Mouse (Mus musculus) heart, embryonic 13.5 days (tissue): ENCODE measurements around the gene Gm10273. TPM values are rescaled to one million over a fixed set of nuclear protein-coding genes. Genes with fewer than 3 reads are reported as not detected.
A peak's percentile ranks its signal among the peaks of the same experiment; 100 is the strongest.

Source experiments
- ATAC-seq: fragments of 200-750 bp; cut with Nextera tagmentation; 2 replicates; pipeline ENCODE4 v1.8.0; 2017; ENCODE audit warnings: moderate TSS enrichment; ENCODE audit not compliant: insufficient number of reproducible peaks, low FRiP score, low TSS enrichment; ENCODE audit errors: extremely low read depth
- H3K27ac ChIP-seq: fragments of 300-500 bp; sonication (generic); replicated peaks from 2 replicates; pipeline ENCODE4 v1.5.1; 2015; ENCODE audit warnings: moderate library complexity, mild to moderate bottlenecking, inconsistent platforms
- H3K27me3 ChIP-seq: fragments of 300-500 bp; sonication (generic); replicated peaks from 2 replicates; pipeline ENCODE4 v1.6.1; 2015; ENCODE audit warnings: mild to moderate bottlenecking, inconsistent platforms
- H3K36me3 ChIP-seq: fragments of 300-500 bp; sonication (generic); 2 replicates; pipeline ENCODE4 v1.6.1; 2015; ENCODE audit warnings: mild to moderate bottlenecking, inconsistent platforms
- H3K4me1 ChIP-seq: fragments of 300-500 bp; sonication (generic); 2 replicates; pipeline ENCODE4 v1.6.1; 2015; ENCODE audit warnings: inconsistent platforms
- H3K4me2 ChIP-seq: fragments of 300-500 bp; sonication (generic); 2 replicates; pipeline ENCODE4 v1.6.1; 2015; ENCODE audit warnings: inconsistent platforms, mild to moderate bottlenecking, moderate library complexity
- H3K4me3 ChIP-seq: fragments of 300-500 bp; sonication (generic); 2 replicates; pipeline ENCODE4 v1.5.1; 2015; ENCODE audit warnings: moderate library complexity, mild to moderate bottlenecking, inconsistent platforms
- H3K9ac ChIP-seq: fragments of 300-500 bp; sonication (generic); 2 replicates; pipeline ENCODE4 v1.6.1; 2015; ENCODE audit warnings: inconsistent platforms, mild to moderate bottlenecking, moderate library complexity
- H3K9me3 ChIP-seq: fragments of 300-500 bp; sonication (generic); 2 replicates; pipeline ENCODE4 v1.6.1; 2016; ENCODE audit warnings: inconsistent platforms
- WGBS: fragments of 180-500 bp; shearing (Covaris S2); methylation state at CpG from one replicate; pipeline ENCODE4 v1.1.7; 2015; ENCODE audit warnings: mixed read lengths; 5-methylcytosine and 5-hydroxymethylcytosine counted together
- polyA plus RNA-seq: library from polyadenylated mRNA; unstranded; fragments of >200 nt; fragmentation: Nextera tagmentation; extraction: Ambion mirVana; gene quantifications from 2 replicates; pipeline ENCODE4 v1.2.1, GENCODE M21; 2015

Gene Gm10273
- polyA plus RNA-seq, 1 experiment from 2014 or later = not detected

DNA sequence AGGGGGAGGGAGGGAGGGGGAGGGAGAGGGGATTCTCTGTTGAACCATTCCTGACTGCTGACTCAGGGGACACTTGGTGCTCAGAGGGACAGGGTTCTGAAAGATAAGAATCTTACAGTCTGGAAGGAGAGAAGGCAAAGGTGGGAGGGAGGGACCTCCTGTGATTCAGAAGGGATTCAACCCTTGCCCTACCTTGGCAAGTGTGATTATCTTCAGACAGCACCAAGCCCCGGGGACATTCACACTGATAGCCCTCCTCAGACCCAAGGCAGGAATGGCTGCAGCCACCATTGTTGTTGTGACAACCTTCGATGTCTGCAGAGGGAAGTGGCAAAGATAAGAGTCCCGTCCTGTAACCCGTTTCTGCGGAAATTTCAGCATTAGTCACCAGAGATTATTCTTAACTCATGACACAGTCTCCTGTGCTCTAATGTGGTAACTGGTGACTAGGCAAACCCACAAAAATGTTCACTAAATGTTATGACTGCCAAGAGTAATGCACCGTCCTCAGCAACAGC is 35.3 kb downstream of the Gm10273 start:
- H3K4me1 ChIP-seq = peaks cover 28% of the 10 kb centered on the region
- no peaks in the 10 kb centered on the region for H3K9me3 ChIP-seq
- H3K9ac ChIP-seq = no peak overlapping the region
- H3K36me3 ChIP-seq = no peaks in the 10 kb centered on the region
- no peaks in the 10 kb centered on the region for H3K27me3 ChIP-seq
- no peak overlapping the region for H3K4me3 ChIP-seq
- H3K27ac ChIP-seq = no peak overlapping the region; the same call in 1 of the 2 replicates
- ATAC-seq = no peak
- H3K4me2 ChIP-seq = peak overlapping the region; percentile 20; the same call in 1 of the 2 replicates
- WGBS = 11% methylated on average over 6 of the region's 6 CpGs

DNA sequence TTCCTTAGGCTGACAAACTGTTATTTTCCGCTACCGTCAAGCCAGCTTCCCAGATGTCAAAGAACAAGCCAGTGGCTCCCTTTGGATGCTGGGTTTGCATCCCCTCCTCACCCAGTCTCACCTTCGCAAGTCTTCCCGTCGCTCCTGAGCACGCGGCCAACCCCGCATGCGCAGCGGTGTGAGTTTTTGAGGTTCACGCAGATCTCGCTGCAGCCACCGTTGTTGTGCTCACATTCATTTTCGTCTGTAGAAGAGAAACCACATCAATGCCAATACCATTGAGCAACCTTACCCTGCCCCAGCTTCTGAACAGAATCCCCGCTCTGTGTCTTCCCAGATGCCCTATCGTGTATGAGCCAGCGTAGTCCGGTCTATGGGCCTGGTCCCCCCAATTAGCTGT is 40.3 kb downstream of the Gm10273 start:
- no peak overlapping the region for H3K4me3 ChIP-seq
- no peak overlapping the region for H3K9ac ChIP-seq
- H3K9me3 ChIP-seq = no peaks in the 10 kb centered on the region
- peaks cover 25% of the 10 kb centered on the region for H3K4me1 ChIP-seq
- no peak overlapping the region for H3K4me2 ChIP-seq
- ATAC-seq = no peak
- H3K36me3 ChIP-seq = no peaks in the 10 kb centered on the region
- 88% methylated on average over 18 of the region's 18 CpGs for WGBS
- no peak overlapping the region for H3K27ac ChIP-seq
- H3K27me3 ChIP-seq = no peaks in the 10 kb centered on the region

DNA sequence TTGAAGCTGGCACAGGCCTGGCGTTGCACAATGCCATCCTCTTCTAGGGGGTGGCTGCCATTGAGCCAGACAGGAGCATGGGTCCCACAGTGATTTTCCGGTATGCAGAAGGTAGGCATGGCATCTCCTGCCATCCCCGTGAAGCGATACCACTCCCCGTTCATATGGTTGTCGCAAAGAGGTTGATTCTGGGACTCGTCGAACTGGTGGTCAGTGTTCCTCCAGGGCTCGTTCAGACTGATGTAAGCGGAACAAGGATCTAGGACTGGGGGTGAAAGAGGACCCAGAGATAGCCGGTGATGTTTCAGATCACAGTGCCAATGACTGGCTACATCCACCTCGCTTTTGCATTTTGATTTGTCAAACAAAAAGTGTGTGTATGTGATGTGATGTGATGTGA is 43.2 kb downstream of the Gm10273 start:
- Histone ChIP-seq H3K9me3 (no peaks in the 10 kb centered on the region), H3K27ac (no peak overlapping the region), H3K27me3 (no peaks in the 10 kb centered on the region), H3K4me3 (no peak overlapping the region), H3K4me1 (peaks cover 35% of the 10 kb centered on the region), H3K4me2 (no peak overlapping the region), H3K36me3 (no peaks in the 10 kb centered on the region), H3K9ac (no peak overlapping the region)
- no peak for ATAC-seq
- WGBS = 87% methylated on average over 12 of the region's 12 CpGs

DNA sequence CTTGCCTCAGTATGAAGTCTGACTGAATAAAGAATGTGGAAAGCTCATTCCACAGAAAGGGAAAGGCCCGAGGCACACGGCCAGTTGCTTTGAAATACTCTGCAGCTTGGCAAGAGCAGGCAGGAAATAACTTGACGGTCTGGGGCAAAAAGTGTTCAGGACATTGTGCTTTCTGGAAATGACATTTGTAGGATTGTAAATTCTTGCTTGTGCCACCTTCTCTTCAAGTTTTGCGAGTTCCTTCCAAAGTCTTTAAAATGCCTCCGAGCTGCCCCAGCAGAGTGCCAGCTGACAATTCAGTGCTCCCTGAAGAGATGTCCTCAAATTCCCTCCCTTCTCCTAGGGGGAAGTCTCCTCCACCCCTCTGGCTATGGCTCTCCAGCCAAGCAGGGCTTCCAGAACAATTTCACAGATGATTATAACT is 44.1 kb downstream of the Gm10273 start:
- 31% methylated on average over 5 of the region's 5 CpGs for WGBS
- H3K27me3 ChIP-seq = no peaks in the 10 kb centered on the region
- no peak overlapping the region for H3K4me2 ChIP-seq
- ATAC-seq = no peak
- no peak overlapping the region for H3K9ac ChIP-seq
- no peaks in the 10 kb centered on the region for H3K9me3 ChIP-seq
- peaks cover 43% of the 10 kb centered on the region for H3K4me1 ChIP-seq
- peak overlapping the region; percentile 53 for H3K27ac ChIP-seq
- no peak overlapping the region for H3K4me3 ChIP-seq
- H3K36me3 ChIP-seq = no peaks in the 10 kb centered on the region

DNA sequence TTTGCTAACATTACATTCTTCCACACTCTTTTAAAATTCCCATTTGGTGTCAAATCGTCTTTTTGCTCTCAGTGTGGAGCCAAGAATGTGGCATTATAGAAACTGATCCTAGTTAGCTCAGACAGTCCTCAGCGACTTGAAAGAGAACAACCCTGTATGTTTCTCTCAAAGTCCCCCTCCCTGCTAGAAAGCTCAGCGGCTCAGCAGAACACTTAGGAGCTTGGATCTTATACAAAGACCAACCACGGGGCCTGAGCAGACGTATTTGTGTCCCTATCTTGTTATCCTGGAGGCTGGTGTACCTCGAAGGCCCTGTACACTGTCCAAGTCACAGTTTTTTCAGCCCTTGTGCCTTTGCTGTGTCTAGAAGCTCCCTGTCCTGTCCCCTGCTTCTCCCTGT is 44.7 kb downstream of the Gm10273 start:
- Histone ChIP-seq H3K36me3 (no peaks in the 10 kb centered on the region), H3K27ac (peak overlapping the region; percentile 53), H3K4me2 (no peak overlapping the region), H3K9ac (no peak overlapping the region), H3K27me3 (no peaks in the 10 kb centered on the region), H3K4me1 (peaks cover 50% of the 10 kb centered on the region), H3K4me3 (no peak overlapping the region), H3K9me3 (no peaks in the 10 kb centered on the region)
- 36% methylated on average over 6 of the region's 6 CpGs for WGBS
- ATAC-seq = no peak

DNA sequence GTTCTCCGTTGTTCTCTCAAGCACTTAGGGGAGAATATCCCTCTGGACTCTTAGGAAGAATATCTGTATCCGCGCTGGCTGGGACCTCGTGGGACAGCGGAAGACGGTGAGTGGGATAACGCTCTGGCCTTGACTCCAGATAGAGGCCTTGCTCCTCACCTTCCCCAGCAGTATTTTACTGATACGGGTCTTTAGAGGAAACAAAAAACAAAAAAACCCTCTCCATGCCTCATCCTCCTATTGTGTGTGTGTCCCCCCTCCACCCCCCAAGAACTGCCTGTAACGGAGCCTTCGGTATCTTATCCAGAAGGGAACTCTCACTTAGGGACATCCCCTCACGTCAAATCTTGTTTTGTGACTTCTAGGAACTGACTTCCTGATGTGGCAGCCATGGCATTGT is 46.3 kb downstream of the Gm10273 start, which contains the start of gene Oit3:
TSS of gene Oit3 (minus strand) at position 44 of the 400 bp plus-strand sequence.
- H3K27ac ChIP-seq = 0 out of 2 replicates have a peak within 1 kb of the TSS, but pooled peaks have one; percentile 53
- no peaks in the 10 kb centered on the region for H3K27me3 ChIP-seq
- WGBS = 52% methylated on average over 11 of the region's 11 CpGs
- H3K36me3 ChIP-seq = no peaks in the 10 kb centered on the region
- no peak within 1 kb of the TSS for H3K9ac ChIP-seq
- ATAC-seq = no peak
- H3K4me1 ChIP-seq = peaks cover 60% of the 10 kb centered on the region
- no peaks in the 10 kb centered on the region for H3K9me3 ChIP-seq
- H3K4me3 ChIP-seq = no peak within 1 kb of the TSS
- H3K4me2 ChIP-seq = no peak within 1 kb of the TSS

DNA sequence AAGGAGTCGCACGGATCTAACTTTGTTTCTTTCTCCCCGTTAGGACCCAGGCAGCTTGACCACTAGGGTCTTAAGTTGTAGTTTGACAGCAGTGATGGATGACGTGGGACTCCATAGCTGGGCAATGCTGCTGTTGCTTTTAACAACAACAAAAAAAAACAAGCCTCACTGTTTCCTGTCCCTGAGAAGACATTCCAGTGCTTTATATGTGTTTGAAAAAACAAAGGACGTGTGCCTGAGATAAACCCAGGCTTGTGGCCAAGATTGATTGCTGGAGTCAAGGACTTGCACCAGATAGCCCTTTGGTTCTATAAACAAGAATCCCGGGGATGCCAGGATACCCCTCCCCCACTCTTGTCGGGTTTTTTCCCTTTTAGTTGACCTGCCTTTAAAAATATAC is 47.8 kb downstream of the Gm10273 start:
- Histone ChIP-seq H3K9ac (no peak overlapping the region), H3K27ac (0 out of 2 replicates have a peak overlapping the region, but pooled peaks have one; percentile 16), H3K27me3 (no peaks in the 10 kb centered on the region), H3K4me2 (peak overlapping the region; percentile 14), H3K9me3 (no peaks in the 10 kb centered on the region), H3K36me3 (no peaks in the 10 kb centered on the region), H3K4me3 (no peak overlapping the region), H3K4me1 (peaks cover 70% of the 10 kb centered on the region)
- WGBS = 3% methylated on average over 7 of the region's 7 CpGs
- ATAC-seq = no peak

DNA sequence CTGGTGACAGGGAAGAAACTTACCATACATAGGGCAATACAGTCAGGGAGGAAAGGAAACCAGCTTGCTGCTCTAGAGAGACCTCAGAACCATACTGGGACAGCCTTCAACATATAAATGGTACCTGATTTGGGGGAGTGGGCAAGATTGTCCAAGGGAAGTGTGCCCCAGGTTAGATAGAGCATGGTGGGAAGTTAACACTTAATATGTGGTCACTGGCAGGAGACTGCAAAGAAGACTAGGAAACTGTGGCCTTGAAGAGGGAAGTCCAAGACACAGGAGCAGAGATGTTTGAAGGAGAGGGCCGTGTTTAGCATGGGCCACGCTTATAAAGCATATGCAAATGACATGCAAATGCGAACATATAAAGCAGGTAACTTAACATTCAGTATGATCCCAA is 48.7 kb downstream of the Gm10273 start:
- Histone ChIP-seq H3K27me3 (no peaks in the 10 kb centered on the region), H3K4me3 (no peak overlapping the region), H3K4me1 (peaks cover 68% of the 10 kb centered on the region), H3K36me3 (peaks cover 6% of the 10 kb centered on the region), H3K4me2 (no peak overlapping the region), H3K27ac (no peak overlapping the region), H3K9ac (no peak overlapping the region), H3K9me3 (no peaks in the 10 kb centered on the region)
- no peak for ATAC-seq
- WGBS = 71% methylated on average over 3 of the region's 3 CpGs

DNA sequence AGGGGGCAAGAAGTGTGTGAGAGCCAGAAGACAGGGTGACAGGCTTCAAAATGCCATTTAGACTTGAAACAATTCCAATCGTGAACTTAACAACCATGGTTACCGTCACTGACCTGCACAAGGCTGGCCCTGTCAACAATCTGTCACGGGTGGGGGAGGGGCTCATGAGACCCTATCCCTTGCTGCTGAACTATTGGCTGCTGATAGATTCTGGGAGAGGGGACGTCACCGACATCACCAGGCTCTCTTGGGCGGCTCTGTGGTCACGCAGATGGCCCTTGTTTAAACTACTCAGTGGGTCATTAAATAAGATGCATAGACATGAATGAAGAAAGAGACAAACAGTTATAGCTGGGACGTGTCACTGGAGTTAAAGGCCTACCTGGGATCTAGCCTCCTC is 49.2 kb downstream of the Gm10273 start:
- H3K27me3 ChIP-seq = no peaks in the 10 kb centered on the region
- no peak overlapping the region for H3K9ac ChIP-seq
- 33% methylated on average over 8 of the region's 8 CpGs for WGBS
- H3K4me3 ChIP-seq = no peak overlapping the region
- H3K9me3 ChIP-seq = no peaks in the 10 kb centered on the region
- H3K4me1 ChIP-seq = peaks cover 63% of the 10 kb centered on the region
- H3K36me3 ChIP-seq = peaks cover 6% of the 10 kb centered on the region
- H3K4me2 ChIP-seq = no peak overlapping the region
- no peak for ATAC-seq
- H3K27ac ChIP-seq = no peak overlapping the region

Other genes starting within 250 kb of the Gm10273 start
- 36.1 and 36.5 TPM in 2 replicates for gene Sept10, start 173.8 kb upstream of the Gm10273 start, polyA plus RNA-seq
- 2.6 and 2.7 TPM in 2 replicates for gene Sowahc, start 173.7 kb upstream of the Gm10273 start, polyA plus RNA-seq
- 46.1 and 53.9 TPM in 2 replicates for gene P4ha1, start 72.3 kb upstream of the Gm10273 start, polyA plus RNA-seq
- gene Pla2g12b, start 8.0 kb downstream of the Gm10273 start, polyA plus RNA-seq = 1.1 and 2.1 TPM in 2 replicates
- gene Oit3, start 46.1 kb downstream of the Gm10273 start, polyA plus RNA-seq = 5.4 and 5.6 TPM in 2 replicates
- not detected in 2 replicates for gene Gm10322, start 220.4 kb downstream of the Gm10273 start, polyA plus RNA-seq
- 24.9 and 25.6 TPM in 2 replicates for gene Mcu, start 221.1 kb downstream of the Gm10273 start, polyA plus RNA-seq